Mouse (Mus musculus) myocyte (in vitro differentiated cells): ENCODE results near the gene S100a14.

Experiments
- E2F4 ChIP-seq: IDR thresholded peaks from one replicate; pipeline ENCODE4 v1.6.1; 2011; ENCODE audit warnings: mild to moderate bottlenecking, control low read depth, moderate library complexity; ENCODE audit not compliant: insufficient read depth
- MYOG ChIP-seq, 3 experiments: IDR thresholded peaks; one replicate each; pipeline ENCODE4 v1.6.1; 2011; ENCODE audit warnings: control low read depth in 2 of 3, low read depth in 2 of 3, mild to moderate bottlenecking in 2 of 3; ENCODE audit not compliant: insufficient read length in 2 of 3, control insufficient read depth in 1 of 3, insufficient read depth in 1 of 3
- POLR2A ChIP-seq: IDR thresholded peaks from one replicate; pipeline ENCODE4 v1.6.1; 2011; ENCODE audit warnings: low read depth, mild to moderate bottlenecking, control low read depth, moderate library complexity; ENCODE audit not compliant: insufficient read length
- TCF3 ChIP-seq: IDR thresholded peaks from one replicate; pipeline ENCODE4 v1.6.1; 2011; ENCODE audit warnings: low read depth, control low read depth; ENCODE audit not compliant: insufficient read length

- TF ChIP-seq MYOG (IDR thresholded peaks at IDR 0.05; ENCODE audit: control insufficient read depth in 1 of 3, insufficient read depth in 1 of 3, insufficient read length in 2 of 3, low read depth in 2 of 3) (no peak), POLR2A (no peak), TCF3 (no peak), E2F4 (no peak)
These were observed 11.2 kb downstream of the S100a14 start for GRCm38 (mm10) chr3:90537905-90538296.
